Mouse (Mus musculus): ENCODE results near the gene Kcnip1. TPM values are rescaled to one million over a fixed set of nuclear protein-coding genes. Genes with fewer than 3 reads are reported as not detected.
A peak's percentile ranks its signal among the peaks of the same experiment; 100 is the strongest.

Gene Kcnip1
- polyA plus RNA-seq, 1 experiment from 2014 or later, result 3.1 TPM

- Histone ChIP-seq H3K9me3 (no peaks in the 10 kb centered on the region), H3K4me2 (replicated peaks) (no peak within 1 kb of the TSS), H3K27ac (peak within 1 kb of the TSS; percentile 6; the same call in 1 of the 2 replicates), H3K4me1 (no peaks in the 10 kb centered on the region), H3K9ac (no peak within 1 kb of the TSS), H3K36me3 (no peaks in the 10 kb centered on the region), H3K27me3 (peaks cover 7% of the 10 kb centered on the region; the same call in 1 of the 2 replicates), H3K4me3 (no peak within 1 kb of the TSS)
- WGBS, result 68% methylated on average over 4 of the region's 4 CpGs
- ATAC-seq (ENCODE audit: low FRiP score, low read depth), result no peak
These were observed 394.0 kb downstream of the Kcnip1 start, which contains the start of gene D130052B06Rik for GRCm38 (mm10) chr11:33598986-33599385. TSS of gene D130052B06Rik (plus strand) at chr11:33599302.

GRCm38 (mm10) chr11:33596655-33597054 is 396.3 kb downstream of the Kcnip1 start:
- 87% methylated on average over 4 of the region's 4 CpGs for WGBS
- H3K27me3 ChIP-seq, result peaks cover 4% of the 10 kb centered on the region; the same call in 1 of the 2 replicates
- no peak overlapping the region for H3K4me2 ChIP-seq (replicated peaks)
- H3K9me3 ChIP-seq, result no peaks in the 10 kb centered on the region
- no peak overlapping the region for H3K9ac ChIP-seq
- no peaks in the 10 kb centered on the region for H3K4me1 ChIP-seq
- H3K27ac ChIP-seq, result no peak overlapping the region
- no peaks in the 10 kb centered on the region for H3K36me3 ChIP-seq
- ATAC-seq (ENCODE audit: low FRiP score, low read depth), result no peak
- no peak overlapping the region for H3K4me3 ChIP-seq

GRCm38 (mm10) chr11:33592826-33593225 is 400.1 kb downstream of the Kcnip1 start:
- Histone ChIP-seq H3K4me3 (no peak overlapping the region), H3K4me2 (replicated peaks) (no peak overlapping the region)
- WGBS, result 79% methylated on average over 4 of the region's 4 CpGs

GRCm38 (mm10) chr11:33590771-33591170 is 402.2 kb downstream of the Kcnip1 start:
- 86% methylated on average over 3 of the region's 3 CpGs for WGBS
- H3K9me3 ChIP-seq, result no peaks in the 10 kb centered on the region

More at GRCm38 (mm10) chr11:33592826-33593225, 400.1 kb downstream of the Kcnip1 start:
- no peaks in the 10 kb centered on the region for H3K36me3 ChIP-seq
- H3K27me3 ChIP-seq, result no peaks in the 10 kb centered on the region
- H3K9ac ChIP-seq, result no peak overlapping the region
- no peaks in the 10 kb centered on the region for H3K4me1 ChIP-seq
- no peak for ATAC-seq (ENCODE audit: low FRiP score, low read depth)
- H3K27ac ChIP-seq, result no peak overlapping the region
- no peaks in the 10 kb centered on the region for H3K9me3 ChIP-seq

GRCm38 (mm10) chr11:33586614-33587013 is 406.3 kb downstream of the Kcnip1 start:
- ATAC-seq (ENCODE audit: low FRiP score, low read depth), result no peak
- Histone ChIP-seq H3K4me2 (replicated peaks) (no peak overlapping the region), H3K9me3 (no peaks in the 10 kb centered on the region), H3K27me3 (no peaks in the 10 kb centered on the region), H3K27ac (no peak overlapping the region), H3K9ac (no peak overlapping the region), H3K4me1 (no peaks in the 10 kb centered on the region), H3K36me3 (no peaks in the 10 kb centered on the region), H3K4me3 (no peak overlapping the region)
- 80% methylated on average over 6 of the region's 6 CpGs for WGBS

More at GRCm38 (mm10) chr11:33590771-33591170, 402.2 kb downstream of the Kcnip1 start:
- no peaks in the 10 kb centered on the region for H3K36me3 ChIP-seq
- no peak overlapping the region for H3K27ac ChIP-seq
- no peak overlapping the region for H3K4me3 ChIP-seq
- H3K9ac ChIP-seq, result no peak overlapping the region
- H3K4me2 ChIP-seq (replicated peaks), result no peak overlapping the region
- no peaks in the 10 kb centered on the region for H3K4me1 ChIP-seq
- ATAC-seq (ENCODE audit: low FRiP score, low read depth), result no peak
- H3K27me3 ChIP-seq, result no peaks in the 10 kb centered on the region

GRCm38 (mm10) chr11:33579621-33580020 is 413.3 kb downstream of the Kcnip1 start:
- no peak overlapping the region for H3K4me3 ChIP-seq

More at GRCm38 (mm10) chr11:33579621-33580020, 413.3 kb downstream of the Kcnip1 start:
- Histone ChIP-seq H3K4me1 (0 out of 2 replicates have a peak, but pooled peaks cover 4% of the 10 kb centered on the region), H3K4me2 (replicated peaks) (no peak overlapping the region), H3K27me3 (0 out of 2 replicates have a peak, but pooled peaks cover 2% of the 10 kb centered on the region), H3K9ac (no peak overlapping the region), H3K27ac (no peak overlapping the region), H3K36me3 (no peaks in the 10 kb centered on the region), H3K9me3 (no peaks in the 10 kb centered on the region)
- 58% methylated on average over 3 of the region's 3 CpGs for WGBS
- ATAC-seq (ENCODE audit: low FRiP score, low read depth), result no peak

Other genes starting within 250 kb of the Kcnip1 start
- gene Kcnmb1, start 30.1 kb downstream of the Kcnip1 start, polyA plus RNA-seq (2015; fragmentation: Nextera tagmentation; extraction: Ambion mirVana), result 0.10 and 0.14 TPM in 2 replicates
- gene Lcp2, start 53.8 kb upstream of the Kcnip1 start, polyA plus RNA-seq (2015; fragmentation: Nextera tagmentation; extraction: Ambion mirVana), result 1.9 and 2.3 TPM in 2 replicates
- gene 4930469K13Rik, start 105.4 kb upstream of the Kcnip1 start, polyA plus RNA-seq (2015; fragmentation: Nextera tagmentation; extraction: Ambion mirVana), result 0.90 TPM in 1 of 2 replicates, not detected in the other
- gene Foxi1, start 214.9 kb upstream of the Kcnip1 start, polyA plus RNA-seq (2015; fragmentation: Nextera tagmentation; extraction: Ambion mirVana), result not detected in 2 replicates

Measured in limb, embryonic 13.5 days (tissue).